In the genomic region with DNA sequence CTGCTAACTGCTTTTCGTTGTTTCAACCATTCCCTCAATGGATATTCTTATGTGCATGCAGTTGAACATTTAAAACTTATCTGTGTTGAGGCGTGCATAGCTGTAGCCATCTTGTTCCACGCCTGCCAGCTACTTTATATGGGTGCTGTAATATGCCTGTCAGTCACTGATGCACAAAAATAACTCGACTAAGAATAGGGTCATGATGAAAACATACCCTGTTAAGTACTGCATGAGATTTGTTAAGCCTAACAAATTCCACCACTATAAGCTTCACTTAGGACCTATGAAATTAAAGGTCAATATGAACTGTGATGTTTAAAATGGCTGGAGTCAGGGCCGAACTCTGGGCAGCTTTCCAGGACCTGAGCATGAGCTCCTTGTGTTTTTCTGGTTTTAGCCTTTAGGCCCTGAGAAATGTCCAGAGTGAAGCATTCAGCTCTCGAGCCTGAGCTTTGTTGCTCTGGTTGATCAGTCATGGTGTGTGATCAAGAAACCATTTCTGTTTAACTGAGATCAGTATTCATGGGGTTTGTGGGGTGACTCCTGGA, we compare ENCODE assay signal across 10 mouse cellular contexts. TPM values are rescaled to one million over a fixed set of nuclear protein-coding genes. Genes with fewer than 3 reads are reported as not detected.
A peak's percentile ranks its signal among the peaks of the same experiment; 100 is the strongest.
DNase-seq lines count a peak whose midpoint lies in the region; ATAC-seq and TF ChIP-seq lines count a peak whose summit lies in the region.
"Had no signal": no experiment of that assay in that cellular context is flagged by ENCODE, and none has a peak within 500 bp of the region (broad histone marks: within the 10 kb centered on the region; RNA-seq: fewer than 3 reads in every experiment).

No protein-coding gene starts in this region.

- H3K27ac ChIP-seq in hindbrain, embryonic 12.5 days, result no peak overlapping the region
- H3K27ac ChIP-seq in hindbrain, embryonic 13.5 days, result no peak overlapping the region
- no peak overlapping the region for H3K27ac ChIP-seq in testis, adult 2 months (ENCODE audit: control insufficient read depth, insufficient read depth, low read depth, low read length)
- no peak overlapping the region for H3K27ac ChIP-seq in hindbrain, embryonic 14.5 days
- H3K27ac ChIP-seq in thymus, adult 2 months (ENCODE audit: control insufficient read depth, insufficient read depth, low read length), result no peak overlapping the region
- H3K27ac ChIP-seq: hindbrain, embryonic 15.5 days had no signal

- TF ChIP-seq CTCF in testis, adult 2 months (IDR thresholded peaks at IDR 0.05; ENCODE audit: control insufficient read depth, insufficient read depth, insufficient replicate concordance, low read depth, low read length), result no peak
- TF ChIP-seq CTCF in thymus, adult 2 months (IDR thresholded peaks at IDR 0.05; ENCODE audit: borderline replicate concordance, control insufficient read depth, extremely low read depth, insufficient read depth, low read length, poor library complexity), result no peak

- no peak for DNase-seq in testis, postnatal 10 days (ENCODE audit: low spot score)
- DNase-seq in hindbrain, embryonic 14.5 days (ENCODE audit: low spot score), result peak; percentile 27
- no peak for DNase-seq in left cerebral cortex, postnatal 25 days (ENCODE audit: low spot score in 2 of 2)
- no peak for DNase-seq in thymus, adult 2 months
- DNase-seq in urinary bladder, postnatal 36 days (ENCODE audit: low spot score in 2 of 2), result no peak

- peaks cover 16% of the 10 kb centered on the region for H3K4me1 ChIP-seq in hindbrain, embryonic 12.5 days
- H3K4me1 ChIP-seq in hindbrain, embryonic 13.5 days (replicated peaks), result peaks cover 18% of the 10 kb centered on the region
- H3K4me1 ChIP-seq in testis, adult 2 months (ENCODE audit: control insufficient read depth, insufficient read depth, low read length), result peaks cover 5% of the 10 kb centered on the region
- peaks cover 19% of the 10 kb centered on the region for H3K4me1 ChIP-seq in hindbrain, embryonic 14.5 days (replicated peaks; ENCODE audit: control insufficient read depth, insufficient read depth, low read length)
- H3K4me1 ChIP-seq in thymus, adult 2 months (replicated peaks; ENCODE audit: control insufficient read depth, insufficient read depth, low read length), result peaks cover 8% of the 10 kb centered on the region

- peak overlapping the region; percentile 63 for H3K4me2 ChIP-seq in hindbrain, embryonic 12.5 days (replicated peaks)
- H3K4me2 ChIP-seq in hindbrain, embryonic 13.5 days, result no peak overlapping the region
- H3K4me2 ChIP-seq in hindbrain, embryonic 14.5 days (replicated peaks), result peak overlapping the region; percentile 68

- intact Hi-C loops in left cerebral cortex, postnatal 25 days (cut with DNase I), result no loop called here

- no peaks in the 10 kb centered on the region for H3K27me3 ChIP-seq in hindbrain, embryonic 12.5 days
- no peaks in the 10 kb centered on the region for H3K27me3 ChIP-seq in hindbrain, embryonic 13.5 days
- H3K27me3 ChIP-seq in testis, adult 2 months (ENCODE audit: control insufficient read depth, insufficient read depth, low read length), result no peaks in the 10 kb centered on the region
- H3K27me3 ChIP-seq in hindbrain, embryonic 14.5 days (ENCODE audit: control insufficient read depth, insufficient read depth, low read length), result no peaks in the 10 kb centered on the region
- no peaks in the 10 kb centered on the region for H3K27me3 ChIP-seq in thymus, adult 2 months (ENCODE audit: control insufficient read depth, insufficient read depth, low read length)
- H3K27me3 ChIP-seq: hindbrain, embryonic 15.5 days had no signal

- no peak for TF ChIP-seq POLR2A in testis, adult 2 months (IDR thresholded peaks at IDR 0.05; ENCODE audit: control insufficient read depth, low read depth, low read length)
- TF ChIP-seq POLR2A in thymus, adult 2 months (IDR thresholded peaks at IDR 0.05; ENCODE audit: control insufficient read depth, extremely low read depth, insufficient read depth, low read length, poor library complexity), result no peak

- H3K36me3 ChIP-seq in hindbrain, embryonic 12.5 days, result no peaks in the 10 kb centered on the region
- H3K36me3 ChIP-seq in hindbrain, embryonic 13.5 days, result no peaks in the 10 kb centered on the region
- H3K36me3 ChIP-seq in testis, adult 2 months (ENCODE audit: control insufficient read depth, insufficient read depth, low read length), result no peaks in the 10 kb centered on the region
- H3K36me3 ChIP-seq in hindbrain, embryonic 14.5 days (replicated peaks; ENCODE audit: control insufficient read depth, insufficient read depth), result no peaks in the 10 kb centered on the region
- no peaks in the 10 kb centered on the region for H3K36me3 ChIP-seq in thymus, adult 2 months (ENCODE audit: control insufficient read depth, insufficient read depth, low read length)
- H3K36me3 ChIP-seq: hindbrain, embryonic 15.5 days had no signal

- H3K4me3 ChIP-seq in hindbrain, embryonic 12.5 days, result 0 out of 2 replicates have a peak overlapping the region, but pooled peaks have one; percentile 93
- no peak overlapping the region for H3K4me3 ChIP-seq in hindbrain, embryonic 13.5 days
- peak overlapping the region; percentile 59 for H3K4me3 ChIP-seq in testis, adult 2 months (ENCODE audit: control insufficient read depth, low read depth, low read length)
- no peak overlapping the region for H3K4me3 ChIP-seq in hindbrain, embryonic 14.5 days (replicated peaks; ENCODE audit: low read length)
- H3K4me3 ChIP-seq in thymus, adult 2 months (ENCODE audit: control insufficient read depth, insufficient read depth, low read length), result no peak overlapping the region

- ATAC-seq in hindbrain, embryonic 12.5 days (ENCODE audit: low FRiP score), result no peak
- no peak for ATAC-seq in hindbrain, embryonic 13.5 days (ENCODE audit: low FRiP score)
- no peak for ATAC-seq in hindbrain, embryonic 14.5 days (ENCODE audit: low FRiP score)

- H3K9me3 ChIP-seq in hindbrain, embryonic 12.5 days (replicated peaks), result no peaks in the 10 kb centered on the region
- H3K9me3 ChIP-seq in hindbrain, embryonic 13.5 days, result no peaks in the 10 kb centered on the region
- H3K9me3 ChIP-seq in hindbrain, embryonic 14.5 days (ENCODE audit: control insufficient read depth, low read length), result no peaks in the 10 kb centered on the region
- H3K9me3 ChIP-seq: hindbrain, embryonic 15.5 days had no signal

- H3K9ac ChIP-seq in hindbrain, embryonic 12.5 days, result no peak overlapping the region
- no peak overlapping the region for H3K9ac ChIP-seq in hindbrain, embryonic 13.5 days
- no peak overlapping the region for H3K9ac ChIP-seq in hindbrain, embryonic 14.5 days
- H3K9ac ChIP-seq: hindbrain, embryonic 15.5 days had no signal

- WGBS in hindbrain, embryonic 12.5 days, result 75% methylated on average over 6 of the region's 6 CpGs
- WGBS in hindbrain, embryonic 13.5 days, result 75% methylated on average over 6 of the region's 6 CpGs
- WGBS in hindbrain, embryonic 14.5 days, result 71% methylated on average over 6 of the region's 6 CpGs
- WGBS in thymus, adult 2 months, result 93% methylated on average over 6 of the region's 6 CpGs

RNA-seq across cellular contexts. Expression of a gene that starts 2.0 kb away (rescaled TPM):
- polyA plus RNA-seq in hindbrain, embryonic 12.5 days (2016; fragmentation: Nextera tagmentation; extraction: Ambion mirVana), result 27.2 and 29.4 TPM in 2 replicates
- 14.3 and 16.8 TPM in 2 replicates for polyA plus RNA-seq in hindbrain, embryonic 13.5 days (2015; fragmentation: Nextera tagmentation; extraction: Ambion mirVana)
- 2.7 and 2.8 TPM in 2 replicates for polyA plus RNA-seq in testis, adult 2 months (2012; rRNA removed)
- polyA plus RNA-seq in hindbrain, embryonic 14.5 days (2014; fragmentation: Nextera tagmentation; extraction: Ambion mirVana), result 11.1 and 12.3 TPM in 2 replicates
- total RNA-seq in left cerebral cortex, postnatal 25 days (2021), result 1 to 10 TPM; 1.8 TPM
- polyA plus RNA-seq in thymus, adult 2 months (2012; rRNA removed), result 0.20 and 0.35 TPM in 2 replicates

RNA-seq across cellular contexts. Expression of a gene that starts 2.2 kb away (rescaled TPM):
- 80.4 and 90.0 TPM in 2 replicates for polyA plus RNA-seq in hindbrain, embryonic 12.5 days (2016; fragmentation: Nextera tagmentation; extraction: Ambion mirVana)
- polyA plus RNA-seq in hindbrain, embryonic 13.5 days (2015; fragmentation: Nextera tagmentation; extraction: Ambion mirVana), result 113 and 119 TPM in 2 replicates
- 4.3 and 4.6 TPM in 2 replicates for polyA plus RNA-seq in testis, adult 2 months (2012; rRNA removed)
- polyA plus RNA-seq in hindbrain, embryonic 14.5 days (2014; fragmentation: Nextera tagmentation; extraction: Ambion mirVana), result 63.0 and 70.4 TPM in 2 replicates
- total RNA-seq in left cerebral cortex, postnatal 25 days (2021), result 10 to 100 TPM; 42.8 to 47.8 TPM
- polyA plus RNA-seq in thymus, adult 2 months (2012; rRNA removed), result 8.7 and 9.7 TPM in 2 replicates

RNA-seq across cellular contexts. Expression of a gene that starts 39.1 kb away (rescaled TPM):
- 0.05 and 0.47 TPM in 2 replicates for polyA plus RNA-seq in hindbrain, embryonic 12.5 days (2016; fragmentation: Nextera tagmentation; extraction: Ambion mirVana)
- 0.10 and 0.75 TPM in 2 replicates for polyA plus RNA-seq in hindbrain, embryonic 13.5 days (2015; fragmentation: Nextera tagmentation; extraction: Ambion mirVana)
- polyA plus RNA-seq in testis, adult 2 months (2012; rRNA removed), result 186 and 202 TPM in 2 replicates
- 0.50 and 0.56 TPM in 2 replicates for polyA plus RNA-seq in hindbrain, embryonic 14.5 days (2014; fragmentation: Nextera tagmentation; extraction: Ambion mirVana)
- under 1 TPM; 0.25 to 0.50 TPM for total RNA-seq in left cerebral cortex, postnatal 25 days (2021)
- 0.01 TPM in 1 of 2 replicates, not detected in the other for polyA plus RNA-seq in thymus, adult 2 months (2012; rRNA removed)
- polyA plus RNA-seq: embryonic facial prominence, embryonic 11.5 days had no signal

Comparison
In these comparisons a context has a peak if more than half of its experiments do, and no peak if none do; other contexts are left out.
1. H3K4me3 ChIP-seq: peak in hindbrain, embryonic 12.5 days (single experiment) and testis, adult 2 months (single experiment); none in hindbrain, embryonic 13.5 days (single experiment), hindbrain, embryonic 14.5 days (single experiment) and thymus, adult 2 months (single experiment).
2. RNA of a gene that starts 39.1 kb away (polyA plus RNA-seq): 186 to 202 TPM in testis, adult 2 months; 0.50 to 0.56 TPM in hindbrain, embryonic 14.5 days, 0.10 to 0.75 TPM in hindbrain, embryonic 13.5 days, 0.05 to 0.47 TPM in hindbrain, embryonic 12.5 days and 0.01 TPM in thymus, adult 2 months; every median in the first group is over 100 times any median in the second.